Mouse (Mus musculus) forebrain, embryonic 10.5 days (tissue): Measurements from ENCODE around the gene Pp2d1. TPM values are rescaled to one million over a fixed set of nuclear protein-coding genes. Genes with fewer than 3 reads are reported as not detected.
"Not testable (repeated sequence)": the region's sequence is repeated elsewhere in the genome, so short reads cannot be mapped to it uniquely, and the experiment has no call there.

Experiments
- DNase-seq: peaks from one replicate; pipeline ENCODE4 v3.0.0-alpha.2; 2017; ENCODE audit warnings: low spot score; ENCODE audit errors: extremely low spot score
- H3K27ac ChIP-seq: fragments of 300-500 bp; sonication (generic); 2 replicates; pipeline ENCODE4 v1.5.1; 2016; ENCODE audit warnings: mild to moderate bottlenecking
- H3K27me3 ChIP-seq: fragments of 300-500 bp; sonication (generic); 2 replicates; pipeline ENCODE4 v1.6.1; 2016; ENCODE audit warnings: mild to moderate bottlenecking; ENCODE audit not compliant: poor library complexity, severe bottlenecking
- H3K36me3 ChIP-seq: fragments of 300-500 bp; sonication (generic); replicated peaks from 2 replicates; pipeline ENCODE4 v1.6.1; 2016; ENCODE audit warnings: mild to moderate bottlenecking, moderate library complexity
- H3K4me1 ChIP-seq: fragments of 300-500 bp; sonication (generic); 2 replicates; pipeline ENCODE4 v1.6.1; 2016
- H3K4me3 ChIP-seq: fragments of 300-500 bp; sonication (generic); 2 replicates; pipeline ENCODE4 v1.5.1; 2016; ENCODE audit warnings: mild to moderate bottlenecking, moderate library complexity
- H3K9me3 ChIP-seq: fragments of 300-500 bp; sonication (generic); 2 replicates; pipeline ENCODE4 v1.6.1; 2016; ENCODE audit warnings: mild to moderate bottlenecking, moderate library complexity
- WGBS: fragments of 180-500 bp; shearing (Covaris S2); methylation state at CpG from one replicate; pipeline ENCODE4 v1.1.7; 2016; 5-methylcytosine and 5-hydroxymethylcytosine counted together
- polyA plus RNA-seq: library from polyadenylated mRNA; unstranded; fragments of >200 nt; fragmentation: Nextera tagmentation; extraction: Ambion mirVana; gene quantifications from 2 replicates; pipeline ENCODE4 v1.2.1, GENCODE M21; 2016

The Pp2d1 gene
- polyA plus RNA-seq: 0.25 and 0.26 TPM in 2 replicates

GRCm38 (mm10) chr17:53539351-53539750 lies at the start of gene Pp2d1:
Gene Pp2d1 (minus strand): TSS chr17:53539451.
- not testable (repeated sequence) for H3K36me3 ChIP-seq, H3K4me1 ChIP-seq, H3K4me3 ChIP-seq, DNase-seq, H3K27ac ChIP-seq, H3K27me3 ChIP-seq, H3K9me3 ChIP-seq
- WGBS: 75% methylated on average over 2 of the region's 2 CpGs

DNA sequence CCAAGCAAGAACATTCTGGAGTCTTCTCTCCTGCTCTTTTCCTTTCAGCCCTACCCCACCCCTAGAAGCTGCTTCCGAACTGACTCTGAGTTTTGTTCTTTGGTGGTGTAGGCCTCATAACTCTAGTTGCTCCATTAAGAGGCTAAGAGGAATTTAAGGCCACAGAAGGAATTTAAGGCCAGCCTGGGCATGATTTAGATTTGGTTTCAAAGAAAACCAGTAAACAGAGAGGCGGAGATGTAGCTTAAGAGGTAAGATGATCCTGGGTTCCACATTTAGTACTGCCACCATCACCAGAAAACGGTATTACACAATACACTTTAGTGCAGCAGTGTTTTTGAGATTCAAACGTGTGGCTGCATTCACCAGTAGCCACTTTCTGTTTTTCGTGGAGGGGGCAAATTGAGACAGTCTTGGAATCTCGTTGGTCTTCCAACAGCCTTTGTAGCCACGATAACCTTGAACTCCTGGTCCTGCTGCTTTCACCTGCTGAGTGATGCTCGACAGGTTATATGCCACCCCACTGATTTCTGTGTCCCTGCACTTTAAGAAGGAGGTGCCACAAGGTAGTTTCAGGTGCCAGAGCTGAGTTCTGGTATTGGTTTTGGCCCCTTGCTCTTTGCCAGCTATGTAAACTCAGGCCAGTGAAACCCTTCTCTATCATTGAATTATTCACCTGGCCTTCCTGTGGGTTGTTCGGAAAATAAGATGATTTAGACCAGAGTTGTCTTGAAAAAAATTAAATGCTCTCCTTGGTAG lies 49.0 kb upstream of the Pp2d1 start:
- DNase-seq: no peak
- no peak overlapping the region for H3K4me3 ChIP-seq
- 86% methylated on average over 9 of the region's 9 CpGs for WGBS
- no peak overlapping the region for H3K27ac ChIP-seq
- no peaks in the 10 kb centered on the region for H3K27me3 ChIP-seq
- H3K9me3 ChIP-seq: no peaks in the 10 kb centered on the region
- H3K36me3 ChIP-seq: no peaks in the 10 kb centered on the region
- H3K4me1 ChIP-seq: no peaks in the 10 kb centered on the region; the same call in 1 of the 2 replicates

- no peaks in the 10 kb centered on the region for H3K9me3 ChIP-seq
- H3K27me3 ChIP-seq: no peaks in the 10 kb centered on the region
- no peaks in the 10 kb centered on the region; the same call in 1 of the 2 replicates for H3K4me1 ChIP-seq
- H3K36me3 ChIP-seq: no peaks in the 10 kb centered on the region
- no peak for DNase-seq
- H3K27ac ChIP-seq: no peak overlapping the region
- no peak overlapping the region for H3K4me3 ChIP-seq
- WGBS: 90% methylated on average over 14 of the region's 14 CpGs
Observed at GRCm38 (mm10) chr17:53587074-53587851, 48.0 kb upstream of the Pp2d1 start.

DNA sequence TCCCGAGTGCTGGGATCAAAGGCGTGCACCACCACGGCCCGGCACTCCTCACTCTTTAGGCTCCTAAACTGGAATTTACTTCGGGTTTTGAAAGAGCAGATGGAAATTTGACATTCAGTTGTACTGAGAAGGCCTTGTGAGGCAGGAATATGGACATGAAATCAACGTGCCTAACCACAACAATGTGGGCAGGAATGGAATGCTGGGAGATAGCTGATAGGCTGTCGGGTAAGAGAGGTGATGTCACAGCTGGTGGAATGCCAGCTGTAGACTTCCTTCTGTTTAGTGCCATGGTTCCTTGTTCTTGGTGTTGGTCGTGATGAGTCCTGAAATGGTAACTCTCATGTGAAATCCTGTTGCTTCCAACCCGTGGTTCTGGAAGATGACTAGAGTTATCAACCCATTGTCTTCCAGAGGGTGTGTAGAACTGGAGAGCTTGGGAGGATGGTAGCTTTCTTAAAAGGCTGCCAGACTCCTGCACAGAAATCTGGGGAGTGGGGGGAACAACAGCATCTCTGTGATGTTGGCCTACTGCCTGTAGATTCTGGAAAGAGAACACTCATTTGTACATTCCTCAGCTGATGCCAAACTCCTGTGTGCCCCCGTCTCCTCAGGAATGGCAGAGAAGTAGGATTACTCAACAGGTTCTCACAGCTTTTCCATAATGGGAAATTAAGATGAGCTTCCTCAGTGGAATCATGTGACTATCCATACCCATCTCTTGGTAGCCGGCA lies 44.8 kb upstream of the Pp2d1 start:
- peaks cover 8% of the 10 kb centered on the region for H3K4me1 ChIP-seq
- DNase-seq: no peak
- WGBS: 94% methylated on average over 11 of the region's 11 CpGs
- no peaks in the 10 kb centered on the region for H3K9me3 ChIP-seq
- no peaks in the 10 kb centered on the region for H3K27me3 ChIP-seq
- H3K36me3 ChIP-seq: no peaks in the 10 kb centered on the region
- no peak overlapping the region for H3K4me3 ChIP-seq
- no peak overlapping the region for H3K27ac ChIP-seq

GRCm38 (mm10) chr17:53582805-53583204 lies 43.6 kb upstream of the Pp2d1 start:
- no peaks in the 10 kb centered on the region for H3K27me3 ChIP-seq
- H3K9me3 ChIP-seq: no peaks in the 10 kb centered on the region
- 89% methylated on average over 7 of the region's 7 CpGs for WGBS
- H3K4me1 ChIP-seq: peaks cover 18% of the 10 kb centered on the region
- DNase-seq: no peak
- no peaks in the 10 kb centered on the region for H3K36me3 ChIP-seq
- H3K4me3 ChIP-seq: no peak overlapping the region
- no peak overlapping the region for H3K27ac ChIP-seq

GRCm38 (mm10) chr17:53582026-53582585 lies 42.9 kb upstream of the Pp2d1 start:
- Histone ChIP-seq H3K36me3 (no peaks in the 10 kb centered on the region), H3K4me1 (peaks cover 18% of the 10 kb centered on the region), H3K9me3 (no peaks in the 10 kb centered on the region), H3K4me3 (no peak overlapping the region), H3K27ac (no peak overlapping the region), H3K27me3 (no peaks in the 10 kb centered on the region)
- 63% methylated on average over 4 of the region's 4 CpGs for WGBS
- DNase-seq: no peak

GRCm38 (mm10) chr17:53580237-53580636 lies 41.0 kb upstream of the Pp2d1 start:
- no peaks in the 10 kb centered on the region for H3K9me3 ChIP-seq

DNA sequence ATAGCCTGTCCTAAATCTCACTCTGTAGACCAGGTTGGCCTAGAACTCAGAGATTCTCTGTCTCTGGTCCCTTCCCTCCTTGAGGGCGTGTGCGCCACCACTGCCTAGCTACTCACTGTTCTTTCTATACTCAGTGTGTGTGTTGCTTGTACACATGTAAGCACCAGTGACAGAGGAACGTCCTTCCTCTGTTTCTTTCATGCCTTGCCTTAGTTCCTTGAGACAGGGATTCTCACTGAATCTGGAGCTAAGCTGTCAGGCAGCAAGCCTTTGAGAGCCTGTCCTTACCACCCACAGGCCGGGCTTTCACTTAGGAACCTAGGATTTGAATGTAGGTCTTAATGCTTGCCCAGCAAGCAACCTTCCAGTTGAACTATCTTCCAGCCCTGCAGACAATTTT lies 40.4 kb upstream of the Pp2d1 start:
- Histone ChIP-seq H3K36me3 (no peaks in the 10 kb centered on the region), H3K9me3 (no peaks in the 10 kb centered on the region), H3K4me3 (no peak overlapping the region), H3K27ac (no peak overlapping the region), H3K27me3 (no peaks in the 10 kb centered on the region), H3K4me1 (peaks cover 18% of the 10 kb centered on the region)
- no peak for DNase-seq
- WGBS: 51% methylated on average over 4 of the region's 4 CpGs

More at GRCm38 (mm10) chr17:53580237-53580636, 41.0 kb upstream of the Pp2d1 start:
- no peaks in the 10 kb centered on the region for H3K27me3 ChIP-seq
- no peaks in the 10 kb centered on the region for H3K36me3 ChIP-seq
- WGBS: 67% methylated on average over 3 of the region's 3 CpGs
- no peak for DNase-seq
- no peak overlapping the region for H3K27ac ChIP-seq
- H3K4me3 ChIP-seq: no peak overlapping the region
- peaks cover 18% of the 10 kb centered on the region for H3K4me1 ChIP-seq

DNA sequence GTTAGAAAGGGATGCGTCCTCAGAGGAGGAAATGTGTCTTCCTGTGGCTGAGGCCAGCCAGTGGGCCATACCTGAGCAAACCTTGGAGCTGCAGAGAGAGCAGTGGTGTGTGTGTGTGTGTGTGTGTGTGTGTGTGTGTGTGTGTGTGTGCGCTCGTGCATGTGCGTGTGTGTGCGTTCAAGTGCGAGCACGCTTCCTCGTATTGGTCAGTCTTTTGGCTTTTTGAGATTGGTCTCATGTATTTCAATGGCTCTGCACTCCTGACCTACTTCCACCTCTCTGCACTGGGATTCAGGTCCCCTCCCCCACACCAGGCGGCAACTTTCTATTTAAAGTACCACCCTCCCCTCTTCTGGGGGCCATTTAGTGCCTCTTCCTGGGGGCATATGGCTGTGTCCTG lies 39.5 kb upstream of the Pp2d1 start:
- no peak overlapping the region for H3K4me3 ChIP-seq
- no peak overlapping the region for H3K27ac ChIP-seq
- 60% methylated on average over 9 of the region's 9 CpGs for WGBS
- no peaks in the 10 kb centered on the region for H3K9me3 ChIP-seq
- H3K4me1 ChIP-seq: peaks cover 18% of the 10 kb centered on the region
- no peaks in the 10 kb centered on the region for H3K27me3 ChIP-seq
- H3K36me3 ChIP-seq: no peaks in the 10 kb centered on the region
- DNase-seq: no peak

DNA sequence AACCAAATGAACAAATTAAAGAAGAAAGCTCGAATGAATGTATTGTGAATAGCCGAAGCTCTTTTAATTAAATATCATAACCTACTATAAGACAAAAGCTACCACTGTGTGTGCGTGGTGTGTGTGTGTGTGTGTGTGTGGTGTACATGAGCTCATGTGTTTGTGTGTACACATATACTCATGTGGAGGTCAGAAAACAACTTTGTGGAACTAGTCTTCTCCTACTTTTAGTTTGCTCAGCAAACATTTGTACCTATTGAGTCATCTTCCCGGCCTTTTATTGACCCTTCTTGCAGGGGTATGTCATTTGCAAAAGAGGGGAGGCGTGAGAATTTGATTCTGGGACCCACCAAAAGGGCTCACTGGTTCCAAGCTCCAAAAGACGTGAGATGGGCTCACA lies 39.0 kb upstream of the Pp2d1 start:
- 87% methylated on average over 6 of the region's 6 CpGs for WGBS
- Histone ChIP-seq H3K4me3 (no peak overlapping the region), H3K36me3 (no peaks in the 10 kb centered on the region), H3K27me3 (no peaks in the 10 kb centered on the region), H3K9me3 (no peaks in the 10 kb centered on the region), H3K27ac (no peak overlapping the region), H3K4me1 (peaks cover 18% of the 10 kb centered on the region)
- DNase-seq: no peak

GRCm38 (mm10) chr17:53577754-53578153 lies 38.5 kb upstream of the Pp2d1 start:
- no peak for DNase-seq
- no peak overlapping the region for H3K27ac ChIP-seq
- no peaks in the 10 kb centered on the region for H3K27me3 ChIP-seq
- peaks cover 18% of the 10 kb centered on the region for H3K4me1 ChIP-seq
- H3K36me3 ChIP-seq: no peaks in the 10 kb centered on the region
- WGBS: 85% methylated on average over 5 of the region's 5 CpGs
- no peak overlapping the region for H3K4me3 ChIP-seq
- H3K9me3 ChIP-seq: no peaks in the 10 kb centered on the region

DNA sequence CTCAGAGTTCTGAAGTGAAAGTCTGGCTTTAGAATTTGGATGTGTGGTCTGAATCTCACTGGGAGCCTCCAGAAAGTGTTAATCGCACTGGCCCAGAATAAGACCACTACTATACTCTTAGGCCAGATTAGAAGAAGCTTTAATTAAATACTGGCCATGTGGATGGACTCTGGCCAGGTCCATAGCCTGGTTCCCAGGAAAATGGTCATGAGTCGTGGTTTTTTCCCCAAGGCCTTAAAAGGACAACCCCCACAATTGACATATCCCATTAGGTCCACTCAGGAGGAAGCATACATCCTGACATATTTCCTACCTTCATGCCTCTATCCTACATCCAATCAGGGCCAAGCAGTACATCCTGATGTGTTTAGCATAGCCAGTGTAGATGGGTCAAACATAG lies 37.9 kb upstream of the Pp2d1 start:
- no peak overlapping the region for H3K4me3 ChIP-seq
- H3K27me3 ChIP-seq: no peaks in the 10 kb centered on the region
- no peaks in the 10 kb centered on the region for H3K36me3 ChIP-seq
- H3K9me3 ChIP-seq: no peaks in the 10 kb centered on the region
- 91% methylated on average over 2 of the region's 2 CpGs for WGBS
- no peak for DNase-seq
- H3K4me1 ChIP-seq: peaks cover 18% of the 10 kb centered on the region
- no peak overlapping the region for H3K27ac ChIP-seq
